Mouse (Mus musculus): ENCODE data around the gene Unk.

GRCm38 (mm10) chr11:116061641-116062415 lies 31.7 kb downstream of the Unk start:
- TF ChIP-seq CTCF (conservative IDR thresholded peaks at IDR 0.05; ENCODE audit: low read length), result no peak
- no peak for TF ChIP-seq NANOG (IDR thresholded peaks at IDR 0.05; ENCODE audit: borderline replicate concordance, low read length)
- TF ChIP-seq POU5F1 (IDR thresholded peaks at IDR 0.05; ENCODE audit: borderline replicate concordance, low read length), result no peak

Measured in E14TG2a.4 (cell line).